Mouse (Mus musculus) yolk sac, embryonic 10.5 days (tissue): Measurements from ENCODE around the gene Ccdc77.

Source experiments
- DNase-seq: peaks from one replicate; pipeline ENCODE4 v3.0.0-alpha.2; 2017; ENCODE audit warnings: low spot score

Ccdc77 gene

GRCm38 (mm10) chr6:120363688-120364522 lies at the start of gene Ccdc77, which contains the start of gene Kdm5a:
TSS of gene Ccdc77 (minus strand) at chr6:120364374.
TSS of gene Kdm5a (plus strand) at chr6:120364124.
- peak; percentile 97 for DNase-seq

- no peak for DNase-seq
These were observed 39.8 kb upstream of the Ccdc77 start for GRCm38 (mm10) chr6:120403936-120404335.

GRCm38 (mm10) chr6:120395622-120396345 lies 31.6 kb upstream of the Ccdc77 start:
- DNase-seq = no peak

GRCm38 (mm10) chr6:120392811-120393210 lies 28.6 kb upstream of the Ccdc77 start:
- no peak for DNase-seq

GRCm38 (mm10) chr6:120390054-120390453 lies 25.9 kb upstream of the Ccdc77 start:
- DNase-seq = no peak

GRCm38 (mm10) chr6:120376736-120377135 lies 12.6 kb upstream of the Ccdc77 start:
- peak; percentile 48 for DNase-seq

- DNase-seq = peak; percentile 18
These were observed 877 bp upstream of the Ccdc77 start for GRCm38 (mm10) chr6:120365051-120365450.

- no peak for DNase-seq
These were observed 340 bp upstream of the Ccdc77 start for GRCm38 (mm10) chr6:120364523-120364905.

GRCm38 (mm10) chr6:120362774-120363687 lies 1.1 kb downstream of the Ccdc77 start:
- peak; percentile 9 for DNase-seq

GRCm38 (mm10) chr6:120362124-120362523 lies 2.0 kb downstream of the Ccdc77 start:
- DNase-seq = no peak

- peak; percentile 92 for DNase-seq
These were observed 6.9 kb downstream of the Ccdc77 start for GRCm38 (mm10) chr6:120356951-120357945.

- DNase-seq = no peak
These were observed 7.7 kb downstream of the Ccdc77 start for GRCm38 (mm10) chr6:120356478-120356877.

- no peak for DNase-seq
These were observed 15.2 kb downstream of the Ccdc77 start for GRCm38 (mm10) chr6:120349018-120349417.

- no peak for DNase-seq
These were observed 20.2 kb downstream of the Ccdc77 start for GRCm38 (mm10) chr6:120343992-120344391.

GRCm38 (mm10) chr6:120332351-120332750 lies 31.8 kb downstream of the Ccdc77 start:
- no peak for DNase-seq

- no peak for DNase-seq
These were observed 39.8 kb downstream of the Ccdc77 start for GRCm38 (mm10) chr6:120324295-120324927.

- DNase-seq = no peak
These were observed 43.8 kb downstream of the Ccdc77 start for GRCm38 (mm10) chr6:120320369-120320768.

GRCm38 (mm10) chr6:120319129-120319528 lies 45.0 kb downstream of the Ccdc77 start:
- no peak for DNase-seq

- peak; percentile 76 for DNase-seq
These were observed 45.8 kb downstream of the Ccdc77 start for GRCm38 (mm10) chr6:120318303-120318940.

GRCm38 (mm10) chr6:120312443-120312842 lies 51.7 kb downstream of the Ccdc77 start:
- DNase-seq = no peak
